Mouse (Mus musculus): ENCODE results near the gene Gtf3c4. TPM values are rescaled to one million over a fixed set of nuclear protein-coding genes. Genes with fewer than 3 reads are reported as not detected.

Gtf3c4 gene
- total RNA-seq, 2 experiments from 2014 or later = 13.7 to 14.1 TPM

DNA sequence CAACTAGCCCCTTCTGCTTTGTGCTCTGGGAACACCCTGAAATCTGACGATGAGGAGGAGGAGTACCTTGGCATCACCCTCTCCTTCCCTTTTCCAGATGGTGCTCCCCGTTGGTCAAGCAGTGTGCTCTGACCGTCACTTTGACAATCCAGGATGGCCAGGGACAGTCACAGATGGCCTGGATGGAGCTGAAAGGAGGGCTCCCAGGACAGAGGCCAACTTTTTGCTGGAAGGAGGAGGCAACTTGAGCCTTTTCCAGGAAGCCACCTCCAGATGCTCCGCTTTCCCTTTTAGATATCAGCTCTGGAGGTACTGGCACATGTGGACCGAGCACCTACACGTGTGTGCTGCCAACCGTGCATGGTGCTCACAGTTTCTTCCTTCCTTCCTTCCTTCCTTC lies 36.8 kb downstream of the Gtf3c4 start:
- no peak for DNase-seq

- DNase-seq = no peak
Measured at GRCm38 (mm10) chr2:28799575-28799974, 40.6 kb downstream of the Gtf3c4 start.

DNA sequence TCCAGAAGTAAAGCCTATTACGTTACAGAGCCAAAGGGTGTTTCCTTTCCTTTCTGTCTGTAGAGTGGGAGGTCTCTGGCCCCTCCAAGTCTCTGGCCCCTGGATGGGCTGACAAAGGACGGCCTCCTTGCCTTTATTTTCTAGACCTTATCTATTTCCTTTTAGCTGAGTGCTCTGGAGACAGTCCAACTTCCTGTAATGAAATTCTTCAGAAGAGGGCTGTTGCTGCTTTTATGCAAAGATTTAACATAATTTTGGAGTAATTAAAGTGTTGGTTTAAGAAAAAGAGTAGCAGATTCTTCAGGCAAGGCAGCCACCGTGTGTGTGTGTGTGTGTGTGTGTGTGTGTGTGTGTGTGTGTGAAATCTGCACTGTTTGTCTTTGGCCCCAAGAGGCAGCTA lies 41.8 kb downstream of the Gtf3c4 start:
- DNase-seq = no peak

DNA sequence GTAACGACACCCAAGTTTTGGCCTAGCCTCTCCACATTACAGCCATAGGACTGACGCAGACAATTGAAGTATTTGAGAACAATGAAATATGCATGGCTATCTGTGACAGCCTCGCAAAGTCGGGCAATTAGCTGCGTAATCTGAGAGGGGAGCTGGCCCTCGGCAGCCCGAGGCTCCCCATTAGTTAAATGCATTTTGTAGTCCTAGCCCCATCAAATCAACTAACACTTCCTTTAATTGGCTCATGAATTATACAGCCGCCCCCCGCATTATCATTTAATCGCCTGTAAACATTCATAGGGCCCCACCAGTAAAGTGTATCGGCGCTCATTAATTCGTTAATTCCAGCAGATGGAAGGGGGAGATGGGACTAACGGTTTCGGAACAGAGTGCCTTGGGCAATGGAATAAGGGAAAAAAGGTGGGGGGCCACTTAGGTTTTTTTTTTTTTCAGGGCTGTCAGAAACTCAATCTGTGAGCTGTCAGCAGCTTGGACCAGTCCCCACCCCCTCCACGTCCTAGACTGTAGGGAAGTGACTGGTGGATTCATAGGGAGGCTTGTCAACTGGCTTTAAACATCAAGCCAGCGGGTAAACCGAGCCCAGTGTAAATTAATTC lies 42.6 kb downstream of the Gtf3c4 start:
- no peak for DNase-seq

DNA sequence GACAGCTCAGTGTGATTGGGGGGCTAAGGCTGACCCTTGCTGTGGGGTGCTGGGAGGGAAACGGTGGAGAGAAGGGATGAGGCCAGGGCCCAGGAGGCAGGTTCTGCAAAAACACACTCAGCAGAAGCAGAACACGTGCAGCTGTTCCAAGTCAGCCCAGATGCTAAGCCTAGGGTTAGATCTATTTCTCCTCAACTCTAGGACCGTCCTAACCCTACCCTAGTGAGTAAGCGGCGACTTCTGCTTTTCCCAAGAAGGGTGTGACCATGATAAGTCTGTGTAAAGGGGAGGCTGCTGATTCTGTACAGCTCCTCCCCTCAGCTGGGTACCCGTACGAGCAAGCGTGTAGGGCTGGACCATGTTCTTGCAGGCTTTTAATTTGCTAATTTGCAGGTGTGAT lies 43.9 kb downstream of the Gtf3c4 start:
- no peak for DNase-seq

- DNase-seq = no peak
Measured at GRCm38 (mm10) chr2:28794623-28795022, 45.5 kb downstream of the Gtf3c4 start.

DNA sequence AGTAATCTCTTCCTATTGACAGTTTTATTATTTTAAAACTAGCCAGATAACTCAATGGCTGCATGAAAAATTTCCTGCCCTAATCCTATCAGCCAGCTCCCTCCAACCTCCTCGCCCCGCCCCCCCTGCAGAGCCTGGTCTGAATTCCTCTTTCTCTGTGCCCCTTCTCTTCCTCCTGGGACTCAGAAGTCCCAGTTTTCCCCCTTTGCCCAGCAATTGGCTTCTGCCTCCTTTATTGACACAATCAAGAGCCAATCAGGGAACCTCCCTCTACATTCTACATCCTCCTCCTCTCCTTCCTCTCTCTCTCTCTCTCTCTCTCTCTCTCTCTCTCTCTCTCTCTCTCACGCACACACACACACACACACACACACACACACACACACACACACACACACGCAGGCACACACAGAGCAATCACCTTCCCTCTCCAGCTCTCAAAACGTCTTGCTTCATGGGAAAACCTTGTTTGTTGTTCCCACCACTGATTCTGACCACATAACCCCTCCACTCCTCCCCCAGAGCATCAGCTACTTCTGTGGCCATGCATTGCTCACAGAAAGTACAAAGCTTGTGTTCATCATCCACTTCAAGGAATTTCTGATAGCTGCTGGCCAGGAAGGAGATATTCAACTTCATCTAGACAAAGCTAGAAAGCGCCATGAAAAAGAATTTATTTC lies 47.1 kb downstream of the Gtf3c4 start:
- no peak for DNase-seq

- DNase-seq = no peak
Measured at GRCm38 (mm10) chr2:28787067-28787619, 53.0 kb downstream of the Gtf3c4 start.

GRCm38 (mm10) chr2:28786355-28787066 lies 53.6 kb downstream of the Gtf3c4 start:
- no peak for DNase-seq

GRCm38 (mm10) chr2:28781310-28781709 lies 58.9 kb downstream of the Gtf3c4 start:
- DNase-seq = no peak

- DNase-seq = no peak
Measured at GRCm38 (mm10) chr2:28780001-28780782, 60.0 kb downstream of the Gtf3c4 start.

DNA sequence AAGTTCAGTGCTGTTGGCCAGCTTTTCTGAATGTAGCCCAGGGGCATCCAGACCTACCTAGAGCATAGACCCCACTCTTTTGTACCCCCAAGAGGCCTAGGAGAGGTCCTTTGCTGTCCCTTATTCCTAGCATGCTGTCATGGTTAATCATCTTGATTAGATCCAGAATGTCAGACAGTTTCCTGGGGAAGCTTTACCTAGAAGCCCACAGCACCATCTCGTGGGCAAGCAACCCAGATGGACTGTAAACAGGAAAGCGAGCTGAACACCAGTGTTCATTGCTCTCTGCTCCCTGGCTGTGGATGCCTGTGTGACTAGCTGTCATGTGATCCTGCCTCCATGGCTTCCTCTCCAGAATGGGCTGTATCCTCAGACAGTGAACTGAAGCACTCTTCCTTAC lies 63.4 kb downstream of the Gtf3c4 start:
- DNase-seq = no peak

DNA sequence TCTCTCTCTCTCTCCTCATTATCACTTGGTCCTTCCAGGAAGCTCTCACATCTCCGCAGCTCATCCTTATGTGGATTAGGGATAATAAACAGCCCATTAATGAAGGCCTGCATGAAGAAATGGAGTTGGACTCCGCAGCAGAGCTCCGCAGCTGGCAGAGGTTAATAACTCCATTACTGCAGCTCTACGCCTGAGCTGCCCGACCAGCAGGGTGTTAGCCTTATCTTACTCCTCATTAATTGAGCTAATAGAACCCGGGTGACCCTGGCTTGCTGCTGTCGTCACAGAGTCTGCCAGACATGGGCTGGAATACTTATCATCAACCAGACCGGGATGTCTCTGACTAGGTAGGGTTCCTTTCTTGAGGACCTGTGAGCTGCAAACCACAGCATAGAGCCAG lies 66.1 kb downstream of the Gtf3c4 start:
- no peak for DNase-seq

Other genes with a start within 250 kb of the Gtf3c4 start
- gene Gfi1b, start 218.4 kb downstream of the Gtf3c4 start, total RNA-seq (2021) = not detected
- 10 to 100 TPM; 26.9 to 32.5 TPM for gene Tsc1, start 199.1 kb downstream of the Gtf3c4 start, total RNA-seq (2021)
- gene Spaca9, start 140.6 kb downstream of the Gtf3c4 start, total RNA-seq (2021) = not detected
- under 1 TPM in 1 of 2 experiments, not detected in 1; 0.19 TPM for gene Ak8, start 140.2 kb downstream of the Gtf3c4 start, total RNA-seq (2021)
- 1 to 10 TPM; 3.9 to 5.0 TPM for gene Ddx31, start within 50 bp of the Gtf3c4 start, total RNA-seq (2021)
- not detected for gene Barhl1, start 76.3 kb upstream of the Gtf3c4 start, total RNA-seq (2021)
- not detected for gene Cfap77, start 214.7 kb upstream of the Gtf3c4 start, total RNA-seq (2021)
- 1 to 10 TPM; 4.0 to 4.5 TPM for gene Ttf1, start 219.9 kb upstream of the Gtf3c4 start, total RNA-seq (2021)